Mouse (Mus musculus) macrophage (primary cell): ENCODE measurements around the gene Topaz1. TPM values are rescaled to one million over a fixed set of nuclear protein-coding genes. Genes with fewer than 3 reads are reported as not detected.
"Not testable (repeated sequence)": the region's sequence is repeated elsewhere in the genome, so short reads cannot be mapped to it uniquely, and the experiment has no call there.

Experiments used
- H3K27ac ChIP-seq: fragments of 350-480 bp; formaldehyde crosslinking; 2 replicates; pipeline ENCODE4 v1.9.0; 2021
- H3K36me3 ChIP-seq: fragments of 350-480 bp; formaldehyde crosslinking; 2 replicates; pipeline ENCODE4 v1.9.0; 2021; ENCODE audit errors: inconsistent target
- H3K4me3 ChIP-seq: fragments of 350-480 bp; formaldehyde crosslinking; 2 replicates; pipeline ENCODE4 v1.9.0; 2021; ENCODE audit errors: inconsistent target
- H3K79me2 ChIP-seq: fragments of 350-480 bp; formaldehyde crosslinking; 2 replicates; pipeline ENCODE4 v1.9.0; 2021; ENCODE audit errors: inconsistent target
- WGBS: methylation state at CpG from one replicate; pipeline ENCODE4 v1.1.7; 2026; ENCODE audit warnings: inconsistent platforms; ENCODE audit not compliant: missing documents; 5-methylcytosine and 5-hydroxymethylcytosine counted together
- polyA plus RNA-seq: library from polyadenylated mRNA; stranded (reverse); fragments of 250-400 nt; gene quantifications from 3 replicates; pipeline ENCODE4 v1.2.4, GENCODE M21; 2018; ENCODE audit warnings: inconsistent platforms

The Topaz1 gene
- polyA plus RNA-seq, 1 experiment from 2014 or later: not detected

GRCm38 (mm10) chr9:122836790-122837189, 89.6 kb downstream of the Topaz1 start:
- no peak overlapping the region for H3K4me3 ChIP-seq
- no peaks in the 10 kb centered on the region for H3K79me2 ChIP-seq
- 92% methylated on average over 6 of the region's 6 CpGs for WGBS

GRCm38 (mm10) chr9:122837216-122837615, 90.1 kb downstream of the Topaz1 start:
- H3K27ac ChIP-seq: no peak overlapping the region
- 0 out of 2 replicates have a peak, but pooled peaks cover 24% of the 10 kb centered on the region for H3K36me3 ChIP-seq
- no peaks in the 10 kb centered on the region for H3K79me2 ChIP-seq
- no peak overlapping the region for H3K4me3 ChIP-seq
- 88% methylated on average over 4 of the region's 4 CpGs for WGBS

More at GRCm38 (mm10) chr9:122836790-122837189, 89.6 kb downstream of the Topaz1 start:
- 0 out of 2 replicates have a peak, but pooled peaks cover 24% of the 10 kb centered on the region for H3K36me3 ChIP-seq
- H3K27ac ChIP-seq: no peak overlapping the region

GRCm38 (mm10) chr9:122837680-122838079, 90.5 kb downstream of the Topaz1 start:
- H3K4me3 ChIP-seq: no peak overlapping the region
- 55% methylated on average over 16 of the region's 16 CpGs for WGBS
- no peaks in the 10 kb centered on the region for H3K79me2 ChIP-seq
- H3K36me3 ChIP-seq: 0 out of 2 replicates have a peak, but pooled peaks cover 22% of the 10 kb centered on the region
- no peak overlapping the region for H3K27ac ChIP-seq

- H3K4me3 ChIP-seq: no peak within 1 kb of the TSS
- H3K79me2 ChIP-seq: no peaks in the 10 kb centered on the region
- H3K36me3 ChIP-seq: no peaks in the 10 kb centered on the region
- no peak within 1 kb of the TSS for H3K27ac ChIP-seq
- WGBS: 95% methylated on average over 3 of the region's 3 CpGs
Observed at GRCm38 (mm10) chr9:122843760-122844159, 96.6 kb downstream of the Topaz1 start, which contains the start of gene Gm35549. TSS of gene Gm35549 (minus strand) at chr9:122844035.

GRCm38 (mm10) chr9:122845621-122846020, 98.5 kb downstream of the Topaz1 start:
- peaks cover 16% of the 10 kb centered on the region; the same call in 1 of the 2 replicates for H3K36me3 ChIP-seq
- H3K27ac ChIP-seq: no peak overlapping the region
- WGBS: 75% methylated on average over 3 of the region's 3 CpGs
- H3K4me3 ChIP-seq: no peak overlapping the region
- no peaks in the 10 kb centered on the region for H3K79me2 ChIP-seq

GRCm38 (mm10) chr9:122846156-122846555, 99.0 kb downstream of the Topaz1 start:
- H3K79me2 ChIP-seq: no peaks in the 10 kb centered on the region
- H3K27ac ChIP-seq: no peak overlapping the region
- H3K36me3 ChIP-seq: peaks cover 21% of the 10 kb centered on the region; the same call in 1 of the 2 replicates
- no peak overlapping the region for H3K4me3 ChIP-seq

GRCm38 (mm10) chr9:122847811-122848311, 100.7 kb downstream of the Topaz1 start:
- not testable (repeated sequence) for H3K27ac ChIP-seq, H3K4me3 ChIP-seq, H3K79me2 ChIP-seq
- WGBS: no CpG with 5 or more reads among the region's 8 CpGs
- H3K36me3 ChIP-seq: peaks cover 35% of the 10 kb centered on the region

Other genes starting within 250 kb of the Topaz1 start
- 3.2 to 5.7 TPM (median 4.8 TPM) in 3 replicates for gene Tcaim, start 58.2 kb downstream of the Topaz1 start, polyA plus RNA-seq
- gene Gm35549, start 96.7 kb downstream of the Topaz1 start, polyA plus RNA-seq: not detected in 3 replicates
- gene Zfp445, start 118.7 kb downstream of the Topaz1 start, polyA plus RNA-seq: 25.1 to 44.1 TPM (median 37.2 TPM) in 3 replicates
- 0.59 to 0.82 TPM (median 0.68 TPM) in 3 replicates for gene Zkscan7, start 138.3 kb downstream of the Topaz1 start, polyA plus RNA-seq
- gene Zfp105, start 175.7 kb downstream of the Topaz1 start, polyA plus RNA-seq: 0.87 to 1.9 TPM (median 1.1 TPM) in 3 replicates
- gene 1110059G10Rik, start 203.7 kb downstream of the Topaz1 start, polyA plus RNA-seq: 20.6 to 40.0 TPM (median 30.1 TPM) in 3 replicates
- 1.4 to 6.7 TPM (median 5.5 TPM) in 3 replicates for gene Kif15, start 203.7 kb downstream of the Topaz1 start, polyA plus RNA-seq